Mouse (Mus musculus) kidney, embryonic 15.5 days (tissue): ENCODE data around the gene Bag6. TPM values are rescaled to one million over a fixed set of nuclear protein-coding genes. Genes with fewer than 3 reads are reported as not detected.

ENCODE experiments used
- ATAC-seq: fragments of 200-750 bp; cut with Nextera tagmentation; replicated peaks from 2 replicates; pipeline ENCODE4 v1.8.0; 2017; ENCODE audit warnings: moderate TSS enrichment; ENCODE audit not compliant: low FRiP score
- H3K27ac ChIP-seq: fragments of 300-500 bp; sonication (generic); 2 replicates; pipeline ENCODE4 v1.5.1; 2015; ENCODE audit warnings: mild to moderate bottlenecking, inconsistent platforms
- H3K27me3 ChIP-seq: fragments of 300-500 bp; sonication (generic); 2 replicates; pipeline ENCODE4 v1.6.1; 2015; ENCODE audit warnings: inconsistent platforms
- H3K36me3 ChIP-seq: fragments of 300-500 bp; sonication (generic); 2 replicates; pipeline ENCODE4 v1.6.1; 2015; ENCODE audit warnings: inconsistent platforms
- H3K4me1 ChIP-seq: fragments of 300-500 bp; sonication (generic); 2 replicates; pipeline ENCODE4 v1.6.1; 2015; ENCODE audit warnings: inconsistent platforms
- H3K4me2 ChIP-seq: fragments of 300-500 bp; sonication (generic); 2 replicates; pipeline ENCODE4 v1.6.1; 2015; ENCODE audit warnings: moderate library complexity, mild to moderate bottlenecking, inconsistent platforms
- H3K4me3 ChIP-seq: fragments of 300-500 bp; sonication (generic); replicated peaks from 2 replicates; pipeline ENCODE4 v1.5.1; 2015; ENCODE audit warnings: mild to moderate bottlenecking, inconsistent platforms
- H3K9ac ChIP-seq: fragments of 300-500 bp; sonication (generic); 2 replicates; pipeline ENCODE4 v1.6.1; 2015; ENCODE audit warnings: mild to moderate bottlenecking, inconsistent platforms
- H3K9me3 ChIP-seq: fragments of 300-500 bp; sonication (generic); replicated peaks from 2 replicates; pipeline ENCODE4 v1.6.1; 2016; ENCODE audit warnings: inconsistent platforms
- whole genome bisulfite sequencing: fragments of 180-500 bp; shearing (Covaris S2); methylation state at CpG from one replicate; pipeline ENCODE4 v1.1.7; 2015; ENCODE audit warnings: mixed read lengths; 5-methylcytosine and 5-hydroxymethylcytosine counted together
- polyA plus RNA-seq: library from polyadenylated mRNA; unstranded; fragments of >200 nt; fragmentation: Nextera tagmentation; extraction: Ambion mirVana; gene quantifications from 2 replicates; pipeline ENCODE4 v1.2.1, GENCODE M21; 2015

Gene Bag6
- polyA plus RNA-seq, 1 experiment from 2014 or later: 64.9 TPM

GRCm38 (mm10) chr17:35175968-35176367 is 41.0 kb downstream of the Bag6 start, which contains the start of gene Aif1:
TSS of gene Aif1 (minus strand) at chr17:35176068.
- Histone ChIP-seq H3K4me2 (no peak within 1 kb of the TSS), H3K36me3 (no peaks in the 10 kb centered on the region), H3K4me1 (no peaks in the 10 kb centered on the region), H3K27ac (no peak within 1 kb of the TSS), H3K9ac (no peak within 1 kb of the TSS), H3K9me3 (no peaks in the 10 kb centered on the region), H3K27me3 (no peaks in the 10 kb centered on the region), H3K4me3 (no peak within 1 kb of the TSS)
- WGBS: 57% methylated on average over 2 of the region's 2 CpGs
- no peak for ATAC-seq

DNA sequence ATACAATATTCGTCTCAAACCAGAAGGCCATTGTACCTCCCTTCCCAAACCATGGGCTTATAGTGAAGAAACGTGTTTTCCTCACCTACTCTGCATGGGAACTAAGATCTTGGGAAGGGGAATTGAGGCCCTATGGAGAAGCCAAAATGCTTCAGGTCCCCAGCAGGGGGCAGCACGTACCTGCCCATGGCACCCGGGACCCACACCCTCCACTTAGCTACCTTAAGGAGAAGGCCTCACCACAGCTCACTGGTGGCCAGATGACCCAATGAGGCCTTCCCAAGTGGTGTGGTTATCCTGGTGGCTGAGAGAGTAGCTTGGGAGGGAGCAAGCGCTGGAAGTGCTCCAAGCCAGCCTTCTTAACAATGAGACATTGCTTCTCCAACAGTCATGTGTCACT is 43.5 kb downstream of the Bag6 start:
- ATAC-seq: peak; percentile 79
- Histone ChIP-seq H3K4me2 (no peak overlapping the region), H3K4me3 (no peak overlapping the region), H3K9me3 (no peaks in the 10 kb centered on the region), H3K4me1 (no peaks in the 10 kb centered on the region), H3K36me3 (no peaks in the 10 kb centered on the region), H3K9ac (no peak overlapping the region), H3K27ac (no peak overlapping the region), H3K27me3 (no peaks in the 10 kb centered on the region)
- 21% methylated on average over 5 of the region's 5 CpGs for WGBS

DNA sequence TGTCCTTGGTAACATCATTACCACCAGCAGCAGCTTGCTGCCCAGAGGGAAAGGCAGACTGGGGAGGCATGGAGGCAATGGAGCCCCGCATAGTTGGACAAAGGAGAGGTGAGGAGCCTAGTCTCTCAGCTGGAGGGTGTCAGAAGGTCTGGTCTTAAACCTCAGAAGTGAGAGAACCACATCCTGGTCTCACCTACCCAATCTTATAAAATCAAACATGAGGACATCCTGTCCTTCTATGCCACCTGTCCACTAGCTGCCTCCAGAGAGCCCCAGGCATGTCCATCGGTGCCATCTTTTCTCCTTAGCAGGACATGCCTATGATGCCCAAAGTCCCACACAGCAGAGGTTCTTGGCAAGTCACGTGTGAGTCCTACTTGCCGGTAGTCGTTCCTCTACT is 45.1 kb downstream of the Bag6 start:
- ATAC-seq: no peak
- Histone ChIP-seq H3K27ac (no peak overlapping the region), H3K4me1 (no peaks in the 10 kb centered on the region)

GRCm38 (mm10) chr17:35185639-35186611 is 50.9 kb downstream of the Bag6 start:
- WGBS: 3% methylated on average over 18 of the region's 18 CpGs
- peak overlapping the region; percentile 59 for H3K4me2 ChIP-seq
- peak overlapping the region; percentile 47 for H3K4me3 ChIP-seq
- no peaks in the 10 kb centered on the region for H3K36me3 ChIP-seq
- H3K9ac ChIP-seq: peak overlapping the region; percentile 38; the same call in 1 of the 2 replicates
- H3K27ac ChIP-seq: peak overlapping the region; percentile 87
- peaks cover 12% of the 10 kb centered on the region for H3K4me1 ChIP-seq
- peak; percentile 65; the same call in 1 of the 2 replicates for ATAC-seq
- H3K27me3 ChIP-seq: no peaks in the 10 kb centered on the region
- no peaks in the 10 kb centered on the region for H3K9me3 ChIP-seq

More for the DNA sequence above, 45.1 kb downstream of the Bag6 start:
- no peaks in the 10 kb centered on the region for H3K36me3 ChIP-seq
- H3K9me3 ChIP-seq: no peaks in the 10 kb centered on the region
- no peaks in the 10 kb centered on the region for H3K27me3 ChIP-seq
- no peak overlapping the region for H3K9ac ChIP-seq
- H3K4me3 ChIP-seq: no peak overlapping the region
- no peak overlapping the region for H3K4me2 ChIP-seq
- WGBS: 85% methylated on average over 5 of the region's 5 CpGs

DNA sequence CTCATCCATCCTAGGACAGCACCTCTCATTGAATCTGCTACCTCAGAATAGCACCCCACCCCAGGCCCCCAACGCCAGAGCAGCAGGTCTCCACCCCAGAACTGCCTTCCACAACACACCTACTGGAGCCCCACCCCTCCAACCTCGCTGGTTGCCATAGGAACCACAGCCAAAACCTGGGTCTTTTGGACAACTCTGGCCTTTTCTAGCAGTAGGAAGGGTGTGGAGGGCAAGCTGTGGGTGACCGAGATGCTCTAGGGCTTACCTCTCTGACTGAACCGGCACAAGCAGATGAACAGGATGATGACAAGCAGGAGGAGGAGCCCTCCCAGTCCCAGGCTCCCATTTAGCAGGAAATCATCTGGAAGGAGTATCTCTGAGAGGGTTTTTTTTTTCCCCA is 51.7 kb downstream of the Bag6 start:
- 0 out of 2 replicates have a peak, but pooled peaks have one; percentile 45 for ATAC-seq
- H3K9ac ChIP-seq: no peak overlapping the region
- WGBS: 0% methylated on average over 4 of the region's 4 CpGs

DNA sequence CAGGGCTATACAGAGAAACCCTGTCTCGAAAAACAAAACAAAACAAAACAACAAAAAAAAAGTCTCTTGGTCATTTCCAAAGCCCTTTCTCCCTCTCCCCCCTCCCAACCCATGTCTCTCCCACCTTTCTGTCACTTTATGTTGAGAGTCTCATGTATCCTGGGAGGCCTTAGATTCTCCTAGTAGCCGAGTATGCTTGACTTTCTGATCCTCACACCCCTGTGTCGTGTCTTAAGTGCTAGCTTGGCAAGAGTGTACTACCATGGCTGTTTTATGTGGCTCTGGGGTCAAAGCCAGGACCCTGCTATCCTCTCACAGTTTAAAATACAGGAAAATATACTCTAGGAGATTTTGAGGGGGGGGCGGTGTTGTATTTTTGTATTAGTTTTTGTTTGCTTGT is 52.4 kb downstream of the Bag6 start:
- no peak overlapping the region for H3K4me2 ChIP-seq
- no peak for ATAC-seq
- H3K36me3 ChIP-seq: no peaks in the 10 kb centered on the region
- H3K27me3 ChIP-seq: no peaks in the 10 kb centered on the region
- no peak overlapping the region for H3K27ac ChIP-seq
- H3K9ac ChIP-seq: no peak overlapping the region
- H3K4me3 ChIP-seq: no peak overlapping the region
- peaks cover 12% of the 10 kb centered on the region for H3K4me1 ChIP-seq
- WGBS: 63% methylated on average over 4 of the region's 4 CpGs
- no peaks in the 10 kb centered on the region for H3K9me3 ChIP-seq

More for the DNA sequence above, 51.7 kb downstream of the Bag6 start:
- H3K4me3 ChIP-seq: peak overlapping the region; percentile 47
- no peaks in the 10 kb centered on the region for H3K27me3 ChIP-seq
- no peaks in the 10 kb centered on the region for H3K9me3 ChIP-seq
- peak overlapping the region; percentile 87 for H3K27ac ChIP-seq
- H3K4me1 ChIP-seq: peaks cover 12% of the 10 kb centered on the region
- H3K4me2 ChIP-seq: peak overlapping the region; percentile 59
- no peaks in the 10 kb centered on the region for H3K36me3 ChIP-seq

- H3K27ac ChIP-seq: no peak within 1 kb of the TSS
- WGBS: 78% methylated on average over 7 of the region's 7 CpGs
- H3K36me3 ChIP-seq: no peaks in the 10 kb centered on the region
- ATAC-seq: no peak
- H3K9me3 ChIP-seq: no peaks in the 10 kb centered on the region
- H3K4me3 ChIP-seq: no peak within 1 kb of the TSS
- H3K9ac ChIP-seq: no peak within 1 kb of the TSS
- 0 out of 2 replicates have a peak, but pooled peaks cover under 1% of the 10 kb centered on the region for H3K27me3 ChIP-seq
- H3K4me2 ChIP-seq: no peak within 1 kb of the TSS
- peaks cover 12% of the 10 kb centered on the region for H3K4me1 ChIP-seq
These were observed 53.1 kb downstream of the Bag6 start, which contains the start of gene Lst1 for GRCm38 (mm10) chr17:35187959-35188610. TSS of gene Lst1 (minus strand) at chr17:35188439.

- H3K27ac ChIP-seq: no peak overlapping the region
- no peak for ATAC-seq
- H3K4me1 ChIP-seq: peaks cover 13% of the 10 kb centered on the region
- peaks cover 11% of the 10 kb centered on the region for H3K27me3 ChIP-seq
- 52% methylated on average over 1 of the region's 1 CpGs for WGBS
- no peaks in the 10 kb centered on the region for H3K9me3 ChIP-seq
- H3K4me3 ChIP-seq: no peak overlapping the region
- H3K9ac ChIP-seq: no peak overlapping the region
- no peak overlapping the region for H3K4me2 ChIP-seq
- H3K36me3 ChIP-seq: no peaks in the 10 kb centered on the region
These were observed 54.2 kb downstream of the Bag6 start for GRCm38 (mm10) chr17:35189186-35189585.

GRCm38 (mm10) chr17:35190096-35190495 is 55.1 kb downstream of the Bag6 start:
- Histone ChIP-seq H3K36me3 (no peaks in the 10 kb centered on the region), H3K27me3 (peaks cover 20% of the 10 kb centered on the region), H3K4me3 (no peak overlapping the region), H3K9ac (no peak overlapping the region), H3K4me1 (peaks cover 21% of the 10 kb centered on the region), H3K27ac (no peak overlapping the region), H3K9me3 (no peaks in the 10 kb centered on the region), H3K4me2 (no peak overlapping the region)
- 80% methylated on average over 4 of the region's 4 CpGs for WGBS
- ATAC-seq: no peak

GRCm38 (mm10) chr17:35191723-35192122 is 56.7 kb downstream of the Bag6 start:
- Histone ChIP-seq H3K4me1 (peaks cover 23% of the 10 kb centered on the region), H3K36me3 (no peaks in the 10 kb centered on the region), H3K27me3 (peaks cover 36% of the 10 kb centered on the region), H3K4me2 (no peak overlapping the region), H3K9me3 (no peaks in the 10 kb centered on the region), H3K9ac (no peak overlapping the region), H3K4me3 (no peak overlapping the region), H3K27ac (no peak overlapping the region)
- ATAC-seq: no peak
- 70% methylated on average over 2 of the region's 2 CpGs for WGBS

- no peaks in the 10 kb centered on the region for H3K36me3 ChIP-seq
- 85% methylated on average over 5 of the region's 5 CpGs for whole genome bisulfite sequencing
- no peak for ATAC-seq
- H3K4me2 ChIP-seq: no peak overlapping the region
- no peak overlapping the region for H3K27ac ChIP-seq
- no peaks in the 10 kb centered on the region for H3K9me3 ChIP-seq
- no peak overlapping the region for H3K9ac ChIP-seq
- peaks cover 42% of the 10 kb centered on the region for H3K27me3 ChIP-seq
- H3K4me1 ChIP-seq: peaks cover 22% of the 10 kb centered on the region
- H3K4me3 ChIP-seq: no peak overlapping the region
These were observed 57.9 kb downstream of the Bag6 start for GRCm38 (mm10) chr17:35192924-35193323.
